Mouse (Mus musculus): ENCODE measurements around the gene Dnajc17.

DNA sequence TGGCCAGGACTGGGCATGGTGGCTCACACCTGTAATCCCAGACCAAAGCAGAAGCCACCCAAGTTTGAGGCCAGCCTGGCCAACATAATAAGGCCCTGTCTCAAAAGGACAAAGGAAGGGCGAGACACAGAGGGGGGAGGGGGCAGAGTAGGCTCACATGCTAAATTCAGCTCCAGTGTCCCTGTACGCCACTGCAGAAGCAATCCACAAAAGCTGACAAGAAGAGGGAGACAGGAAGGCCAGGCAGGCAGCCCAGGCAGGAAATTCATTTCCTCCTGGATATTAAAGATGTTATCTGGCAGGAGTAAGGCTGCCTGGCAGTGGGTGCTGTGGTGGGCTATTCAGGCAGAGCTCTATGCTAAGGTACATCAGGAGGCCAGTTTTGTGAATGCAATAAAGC lies 47.3 kb downstream of the Dnajc17 start:
- TF ChIP-seq CTCF (IDR thresholded peaks at IDR 0.05; ENCODE audit: low read depth) (no peak), EP300 (IDR thresholded peaks at IDR 0.05; ENCODE audit: low read depth) (no peak)

Data from liver, embryonic 14.5 days (tissue).